Mouse (Mus musculus) gastrocnemius, adult 2 months (tissue): ENCODE data around the gene Uchl3. TPM values are rescaled to one million over a fixed set of nuclear protein-coding genes. Genes with fewer than 3 reads are reported as not detected.

Experiments
- DNase-seq: peaks from one replicate; pipeline ENCODE4 v3.0.0; 2022
- H3K27ac ChIP-seq: fragments of 200-600 bp; 2 replicates; pipeline ENCODE4 v1.8.1; 2022; ENCODE audit warnings: mild to moderate bottlenecking
- H3K4me3 ChIP-seq: fragments of 200-600 bp; 2 replicates; pipeline ENCODE4 v1.8.1; 2022; ENCODE audit warnings: mild to moderate bottlenecking, moderate library complexity
- CTCF ChIP-seq: fragments of 200-600 bp; IDR thresholded peaks from 2 replicates; pipeline ENCODE4 v1.8.1; 2022; ENCODE audit warnings: antibody characterized with exemption, mild to moderate bottlenecking, moderate library complexity
- intact Hi-C: fragments of 180-260 bp; cut with DNase I; formaldehyde crosslinking; loops from one replicate; pipeline ENCODE4 v1.15.1; 2025
- total RNA-seq, 2 experiments: library from RNA; stranded (reverse); gene quantifications; 2 replicates each; pipeline ENCODE4 v1.2.3; 2021

The Uchl3 gene
- total RNA-seq, 2 experiments from 2014 or later = 25.9 to 32.9 TPM

- DNase-seq = no peak
- Histone ChIP-seq H3K27ac (peak overlapping the region; percentile 56), H3K4me3 (no peak overlapping the region)
- intact Hi-C loops = no loop called here
- no peak for TF ChIP-seq CTCF
Observed at GRCm38 (mm10) chr14:101688406-101688805, 34.6 kb downstream of the Uchl3 start.

- no peak for TF ChIP-seq CTCF
- Histone ChIP-seq H3K27ac (no peak overlapping the region), H3K4me3 (no peak overlapping the region)
- no peak for DNase-seq
- intact Hi-C loops = no loop called here
Observed at GRCm38 (mm10) chr14:101704479-101704878, 50.7 kb downstream of the Uchl3 start.

DNA sequence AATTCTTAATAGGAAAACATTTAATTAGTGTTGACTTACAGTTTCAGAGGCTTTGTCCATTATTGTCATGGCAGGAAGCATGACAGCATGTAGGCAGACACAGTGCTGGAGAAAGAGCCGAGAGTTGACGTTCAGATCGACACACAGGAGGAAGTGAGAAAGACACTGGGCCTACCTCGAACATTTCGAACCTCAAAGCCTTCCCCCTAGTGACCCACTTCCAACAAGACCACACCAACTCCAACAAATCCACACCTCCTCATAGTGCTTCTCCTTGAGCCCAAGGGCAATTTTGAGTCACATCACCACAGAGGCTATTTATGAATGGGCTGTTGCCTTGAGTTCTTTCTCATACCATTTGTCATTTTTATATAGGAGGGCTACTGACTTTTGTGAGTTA lies 53.3 kb downstream of the Uchl3 start:
- no peak for DNase-seq
- H3K27ac ChIP-seq = no peak overlapping the region
- intact Hi-C loops = no loop called here
- H3K4me3 ChIP-seq = no peak overlapping the region
- no peak for TF ChIP-seq CTCF

DNA sequence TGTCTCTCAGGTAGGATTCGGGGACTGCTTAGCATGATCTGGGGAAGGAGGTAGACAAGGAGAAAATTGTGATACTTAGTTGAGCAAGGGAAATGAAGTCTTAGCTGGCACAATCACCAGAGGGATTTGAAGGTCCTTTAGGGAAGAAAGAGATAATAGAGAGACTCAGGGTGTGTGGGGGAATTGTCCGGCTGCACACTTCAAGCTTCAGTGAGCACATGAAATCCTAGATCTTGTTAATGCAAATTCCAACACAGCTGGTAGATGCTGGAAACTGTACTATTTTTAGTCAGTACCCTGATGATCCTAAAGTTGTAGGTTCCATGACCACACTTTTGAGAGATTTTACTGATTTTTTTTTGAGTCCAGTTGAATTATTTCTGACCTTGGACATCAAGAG lies 60.6 kb downstream of the Uchl3 start:
- no peak for TF ChIP-seq CTCF
- intact Hi-C loops = no loop called here
- no peak overlapping the region for H3K27ac ChIP-seq
- no peak overlapping the region for H3K4me3 ChIP-seq
- no peak for DNase-seq

DNA sequence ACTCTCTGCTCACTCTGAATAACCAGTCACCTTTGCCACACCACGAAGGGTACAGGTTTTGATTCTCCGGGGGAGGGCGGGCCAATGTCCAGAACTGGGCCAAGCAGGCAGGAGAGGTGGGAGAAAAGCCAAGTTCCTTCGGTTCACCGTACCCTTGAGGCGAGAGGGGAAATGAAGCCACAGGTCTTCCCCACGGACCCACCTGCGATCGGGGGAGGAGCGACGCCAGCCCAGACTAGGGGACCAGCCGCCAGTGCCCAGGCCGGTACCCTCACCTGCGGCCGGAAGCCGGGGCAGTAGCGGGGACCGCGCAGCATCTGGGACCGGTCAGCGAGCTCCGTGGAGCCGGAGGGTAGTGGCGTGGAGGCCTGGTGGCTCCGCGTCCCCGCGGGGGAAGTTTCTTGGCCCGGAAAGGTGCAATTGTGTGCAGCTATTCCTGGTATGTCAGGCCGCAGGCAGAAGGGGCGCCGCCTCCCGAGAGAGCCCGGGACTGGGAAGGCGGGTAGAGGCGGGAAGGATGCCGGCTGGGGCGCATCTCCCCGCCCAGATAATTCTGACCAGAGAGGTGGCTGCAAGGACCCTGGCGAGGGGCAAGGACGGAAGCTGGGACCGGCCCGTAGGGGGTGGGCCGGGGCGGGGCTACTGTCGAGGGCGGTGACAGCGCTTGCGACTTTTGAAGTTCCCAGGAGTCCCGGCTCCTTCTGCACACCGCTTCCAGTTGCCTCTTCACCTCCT lies 75.6 kb downstream of the Uchl3 start, which contains the start of the genes Gm9922 and Lmo7:
Gene Gm9922 (minus strand): TSS at position 578 of the 735 bp plus-strand sequence.
Gene Lmo7 (plus strand): TSS at position 721 of the 735 bp plus-strand sequence.
- H3K27ac ChIP-seq = peak within 1 kb of the TSS; percentile 89
- H3K4me3 ChIP-seq = peak within 1 kb of the TSS; percentile 87
- intact Hi-C loops = no loop called here
- peak; percentile 82 for DNase-seq
- peak; percentile 15 for TF ChIP-seq CTCF

DNA sequence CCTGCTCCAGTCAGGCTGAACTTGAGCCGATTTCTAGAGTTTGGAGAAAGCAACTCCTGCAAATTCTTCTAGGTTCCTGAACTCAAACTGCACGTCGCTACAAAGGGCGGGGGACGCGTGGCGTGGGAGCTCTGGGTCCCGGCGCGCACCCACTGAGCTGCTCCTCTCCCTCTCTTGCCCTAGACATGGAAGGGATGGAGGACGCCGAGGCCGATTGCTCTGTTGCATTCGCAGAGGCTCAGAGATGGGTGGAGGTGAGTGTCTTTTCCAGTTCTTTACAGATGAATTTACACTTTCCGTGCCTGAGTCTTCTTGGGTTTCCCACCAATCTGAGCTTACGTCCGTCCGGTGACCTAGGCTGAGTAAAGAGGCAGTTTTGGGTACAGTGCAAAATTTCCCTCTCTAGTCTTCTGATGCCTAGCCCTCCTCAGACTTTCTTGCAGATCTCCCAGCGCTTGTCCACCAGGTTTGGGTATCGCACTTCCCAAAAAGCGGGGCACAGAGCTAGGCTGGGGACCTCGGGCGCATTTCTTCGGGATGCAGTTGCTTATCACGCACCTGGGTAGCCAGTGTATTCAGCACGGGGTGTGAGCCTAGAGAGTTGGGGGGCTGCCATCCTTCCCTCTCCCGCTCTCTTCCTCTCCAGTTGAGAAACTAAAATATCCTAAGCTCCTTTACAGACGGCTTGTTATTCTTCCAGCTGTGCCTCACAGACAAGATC lies 76.4 kb downstream of the Uchl3 start:
- no peak for TF ChIP-seq CTCF
- H3K27ac ChIP-seq = peak overlapping the region; percentile 89
- intact Hi-C loops = no loop called here
- H3K4me3 ChIP-seq = peak overlapping the region; percentile 87
- no peak for DNase-seq

DNA sequence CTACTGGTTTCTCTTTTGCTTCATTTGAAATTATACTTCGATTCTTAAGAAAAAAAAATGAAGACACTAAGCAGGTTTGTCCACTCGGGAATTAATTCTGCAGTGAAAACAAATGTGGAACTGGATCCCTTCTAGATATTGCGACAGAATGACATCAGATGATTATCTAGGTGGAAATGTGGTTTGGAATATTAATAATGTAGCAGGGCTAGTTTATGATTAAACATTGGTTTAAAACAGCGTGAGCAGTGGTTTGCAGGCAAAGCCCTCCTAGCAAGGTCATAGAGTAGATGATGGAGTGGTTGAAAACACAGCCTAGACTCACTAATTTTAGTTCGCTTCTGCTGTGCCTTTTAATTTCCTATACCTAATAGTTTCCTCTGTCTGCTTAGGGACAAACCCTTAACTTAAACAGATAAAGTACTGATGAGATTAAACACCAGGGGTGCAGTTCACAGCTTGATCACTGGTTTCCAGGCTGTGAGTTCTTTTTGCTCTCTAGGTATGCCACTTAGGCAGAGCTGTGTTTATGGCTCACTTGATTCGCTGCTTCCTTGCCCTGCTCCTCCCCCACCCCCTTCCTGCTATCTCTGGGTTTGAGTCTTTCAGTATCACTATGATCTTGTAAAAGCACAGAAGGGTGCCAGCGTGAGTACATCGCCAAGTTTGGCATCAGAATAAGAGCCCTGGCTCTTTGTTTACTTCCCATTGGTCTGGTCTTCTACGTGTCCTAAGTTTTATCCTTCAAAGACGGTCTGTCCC lies 80.0 kb downstream of the Uchl3 start:
- intact Hi-C loops = no loop called here
- DNase-seq = no peak
- TF ChIP-seq CTCF = no peak
- no peak overlapping the region for H3K27ac ChIP-seq
- no peak overlapping the region for H3K4me3 ChIP-seq

DNA sequence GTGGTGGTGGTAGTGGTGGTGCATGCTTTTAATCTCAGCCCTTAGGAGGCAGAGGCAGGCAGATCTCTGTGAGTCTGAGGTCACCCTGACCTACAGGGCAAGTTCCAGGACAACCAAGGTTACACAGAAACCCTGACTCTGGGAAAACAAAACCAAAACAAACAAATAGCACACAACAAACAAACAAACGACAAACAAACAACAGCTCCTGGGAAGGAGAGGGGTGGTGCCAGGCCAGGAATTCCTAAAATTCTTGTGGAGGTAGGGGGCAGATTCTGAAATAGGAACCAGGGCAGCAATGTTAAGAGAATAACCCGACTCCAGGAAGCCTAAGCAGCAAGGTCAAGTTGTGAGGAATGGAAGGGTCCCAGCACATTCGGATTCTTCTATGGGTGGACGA lies 83.7 kb downstream of the Uchl3 start:
- no peak for TF ChIP-seq CTCF
- Histone ChIP-seq H3K27ac (no peak overlapping the region), H3K4me3 (no peak overlapping the region)
- no peak for DNase-seq
- intact Hi-C loops = no loop called here

Other genes starting within 250 kb of the Uchl3 start
- 10 to 100 TPM; 28.8 to 62.9 TPM for gene Tbc1d4, start 44.8 kb upstream of the Uchl3 start, total RNA-seq
- 10 to 100 TPM; 11.5 to 14.7 TPM for gene Commd6, start 13.3 kb upstream of the Uchl3 start, total RNA-seq
- not detected for gene Gm9922, start 75.8 kb downstream of the Uchl3 start, total RNA-seq
- 10 to 100 TPM; 66.4 to 75.5 TPM for gene Lmo7, start 76.0 kb downstream of the Uchl3 start, total RNA-seq